Mouse (Mus musculus) myocyte (in vitro differentiated cells): ENCODE measurements around the gene Btn1a1.

Source experiments
- E2F4 ChIP-seq: IDR thresholded peaks from one replicate; pipeline ENCODE4 v1.6.1; 2011; ENCODE audit warnings: mild to moderate bottlenecking, control low read depth, moderate library complexity; ENCODE audit not compliant: insufficient read depth
- MAX ChIP-seq: IDR thresholded peaks from one replicate; pipeline ENCODE4 v1.6.1; 2011; ENCODE audit warnings: low read depth, mild to moderate bottlenecking, control low read depth
- MYOD1 ChIP-seq, 3 experiments: IDR thresholded peaks; one replicate each; pipeline ENCODE4 v1.6.1; 2011; ENCODE audit warnings: control low read depth in 2 of 3, low read depth in 2 of 3, mild to moderate bottlenecking in 2 of 3, moderate library complexity in 1 of 3; ENCODE audit not compliant: insufficient read length in 2 of 3, control insufficient read depth in 1 of 3
- MYOG ChIP-seq, 3 experiments: IDR thresholded peaks; one replicate each; pipeline ENCODE4 v1.6.1; 2011; ENCODE audit warnings: control low read depth in 2 of 3, low read depth in 2 of 3, mild to moderate bottlenecking in 2 of 3; ENCODE audit not compliant: insufficient read length in 2 of 3, control insufficient read depth in 1 of 3, insufficient read depth in 1 of 3
- POLR2A ChIP-seq: IDR thresholded peaks from one replicate; pipeline ENCODE4 v1.6.1; 2011; ENCODE audit warnings: low read depth, mild to moderate bottlenecking, control low read depth, moderate library complexity; ENCODE audit not compliant: insufficient read length
- REST ChIP-seq: IDR thresholded peaks from one replicate; pipeline ENCODE4 v1.6.1; 2011; ENCODE audit warnings: mild to moderate bottlenecking, control low read depth, moderate library complexity; ENCODE audit not compliant: insufficient read depth, insufficient read length
- TCF12 ChIP-seq: IDR thresholded peaks from one replicate; pipeline ENCODE4 v1.6.1; 2011; ENCODE audit warnings: mild to moderate bottlenecking, control low read depth; ENCODE audit not compliant: poor library complexity, insufficient read depth, severe bottlenecking

GRCm38 (mm10) chr13:23485271-23485670, 19.6 kb upstream of the Btn1a1 start:
- no peak for TF ChIP-seq MYOG (IDR thresholded peaks at IDR 0.05; ENCODE audit: control insufficient read depth in 1 of 3, insufficient read depth in 1 of 3, insufficient read length in 2 of 3, low read depth in 2 of 3)
- TF ChIP-seq MAX: no peak
- TF ChIP-seq POLR2A: no peak
- TF ChIP-seq MYOD1 (IDR thresholded peaks at IDR 0.05; ENCODE audit: control insufficient read depth in 1 of 3, insufficient read length in 2 of 3, low read depth in 2 of 3): no peak
- no peak for TF ChIP-seq TCF12
- no peak for TF ChIP-seq REST
- TF ChIP-seq E2F4: no peak
